In the genomic region with DNA sequence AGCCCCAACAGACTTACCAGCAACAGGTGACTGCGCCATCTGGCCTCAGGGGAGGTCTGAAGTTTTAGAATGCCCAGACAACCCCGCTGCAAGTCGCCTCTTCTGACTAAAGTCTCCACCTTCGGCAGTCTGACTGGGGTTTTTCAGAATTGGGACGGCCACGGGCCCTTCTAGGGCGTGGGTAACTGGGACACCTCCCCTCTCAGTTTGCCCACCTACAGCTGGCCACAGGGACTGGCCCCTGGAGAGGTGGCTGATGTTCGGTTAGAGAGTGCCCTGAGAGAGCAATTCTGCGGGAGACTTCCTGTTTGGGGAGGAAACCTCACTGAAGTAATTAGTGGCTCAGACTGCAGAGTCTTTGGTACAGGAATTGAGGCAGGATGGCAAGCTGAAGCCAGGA, we compare ENCODE assay signal across 11 mouse cellular contexts. TPM values are rescaled to one million over a fixed set of nuclear protein-coding genes. Genes with fewer than 3 reads are reported as not detected.
DNase-seq lines count a peak whose midpoint lies in the region; ATAC-seq and TF ChIP-seq lines count a peak whose summit lies in the region.
"Had no signal": no experiment of that assay in that cellular context is flagged by ENCODE, and none has a peak within 500 bp of the region (broad histone marks: within the 10 kb centered on the region; RNA-seq: fewer than 3 reads in every experiment).

No protein-coding gene starts in this region.

- POLR2A ChIA-PET in Patski (lab: Charles Lee): no interaction called here

- peaks cover 27% of the 10 kb centered on the region for H3K4me1 ChIP-seq in heart, embryonic 10.5 days
- H3K4me1 ChIP-seq in liver, postnatal 0 days (ENCODE audit: insufficient read depth): peaks cover 61% of the 10 kb centered on the region

- TF ChIP-seq CTCF in Patski (IDR thresholded peaks at IDR 0.05): no peak
- no peak for TF ChIP-seq CTCF in liver, postnatal 0 days (IDR thresholded peaks at IDR 0.05; ENCODE audit: low read depth)

- H3K9ac ChIP-seq in liver, postnatal 0 days (replicated peaks): peak overlapping the region; percentile 41
- H3K9ac ChIP-seq: forebrain, postnatal 0 days had no signal

- peak overlapping the region; percentile 59 for H3K4me2 ChIP-seq in liver, postnatal 0 days (ENCODE audit: low read depth, low read length)

- peak; percentile 42 for ATAC-seq in Patski
- peak; percentile 12; the same call in 1 of the 2 replicates for ATAC-seq in liver, postnatal 0 days
- ATAC-seq: forebrain, postnatal 0 days had no signal

- H3K36me3 ChIP-seq in heart, embryonic 10.5 days: no peaks in the 10 kb centered on the region
- peaks cover 15% of the 10 kb centered on the region; the same call in 1 of the 2 replicates for H3K36me3 ChIP-seq in liver, postnatal 0 days (replicated peaks; ENCODE audit: insufficient read depth, low read length)

- peak; percentile 50 to 54 for DNase-seq in B cell, adult 2 months
- no peak for DNase-seq in Patski (ENCODE audit: low read depth, low spot score)
- DNase-seq in heart, embryonic 10.5 days (ENCODE audit: low spot score): no peak
- no peak for DNase-seq in liver, postnatal 0 days
- no peak for DNase-seq in adrenal gland, postnatal 4 days (ENCODE audit: low spot score in 2 of 2)
- no peak for DNase-seq in urinary bladder, postnatal 36 days (ENCODE audit: low spot score in 2 of 2)
- DNase-seq in embryo, embryonic 10 days (ENCODE audit: low spot score): no peak
- no peak for DNase-seq in layer of hippocampus, postnatal 36 days
- DNase-seq: adrenal gland, postnatal 25 days; forebrain, postnatal 0 days; lung, postnatal 14 days had no signal

- WGBS in heart, embryonic 10.5 days: 44% methylated on average over 9 of the region's 9 CpGs
- WGBS in liver, postnatal 0 days (ENCODE audit: insufficient replicate concordance): 36% methylated on average over 9 of the region's 9 CpGs

- H3K27ac ChIP-seq in heart, embryonic 10.5 days: peak overlapping the region; percentile 74
- H3K27ac ChIP-seq in liver, postnatal 0 days (ENCODE audit: low read depth): peak overlapping the region; percentile 66

- in situ Hi-C loops in Patski (cut with MboI; ENCODE audit: low pct_unique_long_range_greater_than_20kb): no loop called here

- H3K4me3 ChIP-seq in heart, embryonic 10.5 days: peak overlapping the region; percentile 15; the same call in 1 of the 2 replicates
- H3K4me3 ChIP-seq in liver, postnatal 0 days (ENCODE audit: low read depth, low read length): 0 out of 2 replicates have a peak overlapping the region, but pooled peaks have one; percentile 1

- CTCF ChIA-PET in Patski (lab: Charles Lee): interaction anchor here (1.1 to 1.5 kb wide), 2 partner anchors 22 to 62 kb away, joined by 3 read pairs; no protein-coding TSS in a partner anchor

- H3K27me3 ChIP-seq in Patski: no peaks in the 10 kb centered on the region
- peaks cover 16% of the 10 kb centered on the region for H3K27me3 ChIP-seq in heart, embryonic 10.5 days (ENCODE audit: insufficient read depth, poor library complexity, severe bottlenecking)
- H3K27me3 ChIP-seq in liver, postnatal 0 days (ENCODE audit: insufficient read depth, low read length): no peaks in the 10 kb centered on the region

- H3K9me3 ChIP-seq in heart, embryonic 10.5 days: no peaks in the 10 kb centered on the region
- no peaks in the 10 kb centered on the region for H3K9me3 ChIP-seq in liver, postnatal 0 days (ENCODE audit: low read length)

- TF ChIP-seq EP300 in liver, postnatal 0 days (IDR thresholded peaks at IDR 0.05; ENCODE audit: low read depth): no peak

RNA-seq across cellular contexts. Expression of a gene that starts 13.8 kb away (rescaled TPM):
- polyA plus RNA-seq in Patski (2021): 85.3 TPM
- 14.6 and 15.7 TPM in 2 replicates for polyA plus RNA-seq in heart, embryonic 10.5 days (2016; fragmentation: Nextera tagmentation; extraction: Ambion mirVana)
- polyA plus RNA-seq in liver, postnatal 0 days (2015; fragmentation: Nextera tagmentation; extraction: Ambion mirVana): 27.2 TPM in 2 replicates
- total RNA-seq in adrenal gland, postnatal 4 days (2021): 10 to 100 TPM; 31.0 to 35.7 TPM
- total RNA-seq in layer of hippocampus, postnatal 36 days (2021): 1 to 10 TPM; 7.1 to 7.2 TPM

Comparison
In these comparisons a context has a peak if more than half of its experiments do, and no peak if none do; other contexts are left out.
1. DNase-seq: peak in B cell, adult 2 months (2 of 2); none in Patski (single experiment), heart, embryonic 10.5 days (single experiment), liver, postnatal 0 days (single experiment), adrenal gland, postnatal 4 days (0 of 2), urinary bladder, postnatal 36 days (0 of 2), embryo, embryonic 10 days (single experiment) and layer of hippocampus, postnatal 36 days (0 of 2).